Mouse (Mus musculus) left cerebral cortex, postnatal 4 days (tissue): ENCODE data around the gene Trim16. TPM values are rescaled to one million over a fixed set of nuclear protein-coding genes. Genes with fewer than 3 reads are reported as not detected.

Experiments used
- DNase-seq: peaks from one replicate; pipeline ENCODE4 v3.0.0-alpha.2; 2022
- intact Hi-C: fragments of 180-260 bp; cut with DNase I; formaldehyde crosslinking; loops from one replicate; pipeline ENCODE4 v1.15.1; 2025
- total RNA-seq, 2 experiments: library from RNA; stranded (reverse); gene quantifications; 2 replicates each; pipeline ENCODE4 v1.2.3; 2021

Gene Trim16
- total RNA-seq, 2 experiments from 2014 or later = 10.8 to 10.9 TPM

GRCm38 (mm10) chr11:62883407-62883806 lies 63.4 kb downstream of the Trim16 start:
- intact Hi-C loops = no loop called here
- no peak for DNase-seq

- DNase-seq = no peak
- intact Hi-C loops = no loop called here
Observed at GRCm38 (mm10) chr11:62885323-62885722, 65.3 kb downstream of the Trim16 start.

GRCm38 (mm10) chr11:62890796-62891195 lies 70.8 kb downstream of the Trim16 start:
- intact Hi-C loops = no loop called here
- no peak for DNase-seq

GRCm38 (mm10) chr11:62891763-62892162 lies 71.7 kb downstream of the Trim16 start:
- no peak for DNase-seq
- intact Hi-C loops = no loop called here

Other genes with a start within 250 kb of the Trim16 start
- 10 to 100 TPM; 36.9 to 40.4 TPM for gene Trpv2, start 245.7 kb upstream of the Trim16 start, total RNA-seq
- 10 to 100 TPM; 14.4 to 16.7 TPM for gene Lrrc75a, start 171.7 kb upstream of the Trim16 start, total RNA-seq
- gene Mmgt2, start 171.6 kb upstream of the Trim16 start, total RNA-seq = 10 to 100 TPM; 18.1 to 19.6 TPM
- 10 to 100 TPM; 23.7 to 24.4 TPM for gene Zfp287, start 88.3 kb upstream of the Trim16 start, total RNA-seq
- not detected for gene Gm10428, start 67.1 kb upstream of the Trim16 start, total RNA-seq
- 10 to 100 TPM; 29.7 to 32.4 TPM for gene Zfp286, start 30.8 kb upstream of the Trim16 start, total RNA-seq
- gene Fbxw10, start 26.8 kb downstream of the Trim16 start, total RNA-seq = under 1 TPM; 0.89 to 0.96 TPM
- 10 to 100 TPM; 19.6 to 22.0 TPM for gene Tvp23b, start 59.2 kb downstream of the Trim16 start, total RNA-seq
- not detected for gene Cdrt4, start 131.0 kb downstream of the Trim16 start, total RNA-seq
- gene Tekt3, start 241.4 kb downstream of the Trim16 start, total RNA-seq = under 1 TPM in 1 of 2 experiments, not detected in 1; 0.20 TPM